8 mouse cellular contexts compared by ENCODE assay signal in genomic region chr8:122697181-122697581, GRCm38 (mm10). TPM values are rescaled to one million over a fixed set of nuclear protein-coding genes. Genes with fewer than 3 reads are reported as not detected.
A peak's percentile ranks its signal among the peaks of the same experiment; 100 is the strongest.
DNase-seq lines count a peak whose midpoint lies in the region; ATAC-seq lines count a peak whose summit lies in the region.

No protein-coding gene starts in this region.

- H3K4me2 ChIP-seq in midbrain, embryonic 11.5 days = no peak overlapping the region
- no peak overlapping the region for H3K4me2 ChIP-seq in midbrain, embryonic 16.5 days (ENCODE audit: low read length)
- peak overlapping the region; percentile 38; the same call in 1 of the 2 replicates for H3K4me2 ChIP-seq in kidney, embryonic 16.5 days (replicated peaks; ENCODE audit: low read depth, low read length)

- ATAC-seq in cerebellum, adult (ENCODE audit: insufficient number of reproducible peaks, low FRiP score, low TSS enrichment) = no peak
- ATAC-seq in midbrain, embryonic 11.5 days (ENCODE audit: low FRiP score) = no peak
- no peak for ATAC-seq in midbrain, embryonic 16.5 days
- no peak for ATAC-seq in kidney, embryonic 16.5 days (ENCODE audit: low FRiP score, low TSS enrichment)

- no peaks in the 10 kb centered on the region for H3K9me3 ChIP-seq in midbrain, embryonic 11.5 days (ENCODE audit: control insufficient read depth, low read length)
- no peaks in the 10 kb centered on the region for H3K9me3 ChIP-seq in midbrain, embryonic 16.5 days (replicated peaks; ENCODE audit: control insufficient read depth, low read length, poor library complexity, severe bottlenecking)
- H3K9me3 ChIP-seq in kidney, embryonic 16.5 days (ENCODE audit: low read length) = no peaks in the 10 kb centered on the region

- H3K4me3 ChIP-seq in midbrain, embryonic 11.5 days (ENCODE audit: low read depth, low read length) = no peak overlapping the region
- no peak overlapping the region for H3K4me3 ChIP-seq in midbrain, embryonic 16.5 days (ENCODE audit: low read depth, low read length)
- H3K4me3 ChIP-seq in kidney, embryonic 16.5 days (ENCODE audit: low read length) = no peak overlapping the region

- peak; percentile 63 to 75 for DNase-seq in cerebellum, adult 18-20 months
- DNase-seq in midbrain, embryonic 11.5 days (ENCODE audit: low spot score, missing footprints) = peak; percentile 83
- DNase-seq in cerebellum, adult 8-10 months = peak; percentile 68
- peak; percentile 71 to 87 for DNase-seq in spleen, postnatal 4 days (ENCODE audit: low spot score in 2 of 2)
- DNase-seq in urinary bladder, postnatal 4 days (ENCODE audit: low spot score in 2 of 2) = no peak

- 95% methylated on average over 3 of the region's 3 CpGs for WGBS in midbrain, embryonic 11.5 days
- WGBS in midbrain, embryonic 16.5 days = 82% methylated on average over 3 of the region's 3 CpGs
- WGBS in kidney, embryonic 16.5 days = 78% methylated on average over 3 of the region's 3 CpGs

- no peak overlapping the region for H3K27ac ChIP-seq in midbrain, embryonic 11.5 days (ENCODE audit: low read depth, low read length)
- H3K27ac ChIP-seq in midbrain, embryonic 16.5 days (ENCODE audit: low read length) = no peak overlapping the region
- no peak overlapping the region for H3K27ac ChIP-seq in kidney, embryonic 16.5 days (ENCODE audit: low read length)

- no peaks in the 10 kb centered on the region for H3K27me3 ChIP-seq in midbrain, embryonic 11.5 days (ENCODE audit: control insufficient read depth, insufficient read depth, low read length)
- H3K27me3 ChIP-seq in midbrain, embryonic 16.5 days (ENCODE audit: control insufficient read depth, insufficient read depth, low read depth, low read length) = no peaks in the 10 kb centered on the region
- H3K27me3 ChIP-seq in kidney, embryonic 16.5 days (ENCODE audit: insufficient read depth, low read length) = no peaks in the 10 kb centered on the region

- 0 out of 2 replicates have a peak, but pooled peaks cover 3% of the 10 kb centered on the region for H3K4me1 ChIP-seq in midbrain, embryonic 11.5 days (ENCODE audit: control insufficient read depth, insufficient read depth, low read length)
- no peaks in the 10 kb centered on the region for H3K4me1 ChIP-seq in midbrain, embryonic 16.5 days (ENCODE audit: control insufficient read depth, insufficient read depth, low read length)
- peaks cover 5% of the 10 kb centered on the region; the same call in 1 of the 2 replicates for H3K4me1 ChIP-seq in kidney, embryonic 16.5 days (ENCODE audit: insufficient read depth, low read length)

- H3K36me3 ChIP-seq in midbrain, embryonic 11.5 days (ENCODE audit: control insufficient read depth, insufficient read depth, low read length) = no peaks in the 10 kb centered on the region
- no peaks in the 10 kb centered on the region for H3K36me3 ChIP-seq in midbrain, embryonic 16.5 days (ENCODE audit: control insufficient read depth, insufficient read depth, low read length)
- no peaks in the 10 kb centered on the region for H3K36me3 ChIP-seq in kidney, embryonic 16.5 days (ENCODE audit: insufficient read depth, low read length)

- H3K9ac ChIP-seq in midbrain, embryonic 11.5 days (ENCODE audit: low read length) = no peak overlapping the region
- H3K9ac ChIP-seq in midbrain, embryonic 16.5 days (ENCODE audit: low read depth, low read length) = no peak overlapping the region
- no peak overlapping the region for H3K9ac ChIP-seq in kidney, embryonic 16.5 days (replicated peaks; ENCODE audit: low read length)

RNA-seq across cellular contexts. Expression of gene Cbfa2t3, which starts 1.7 kb away (rescaled TPM):
- polyA plus RNA-seq in midbrain, embryonic 11.5 days (2014; fragmentation: Nextera tagmentation; extraction: Ambion mirVana) = 6.1 and 6.4 TPM in 2 replicates
- 17.7 and 17.9 TPM in 2 replicates for polyA plus RNA-seq in midbrain, embryonic 16.5 days (2015; fragmentation: Nextera tagmentation; extraction: Ambion mirVana)
- polyA plus RNA-seq in kidney, embryonic 16.5 days (2015; fragmentation: Nextera tagmentation; extraction: Ambion mirVana) = 3.5 and 4.5 TPM in 2 replicates

Comparison
In these comparisons a context has a peak if more than half of its experiments do, and no peak if none do; other contexts are left out.
1. DNase-seq: peak in cerebellum, adult 18-20 months (2 of 2), midbrain, embryonic 11.5 days (single experiment), cerebellum, adult 8-10 months (single experiment) and spleen, postnatal 4 days (2 of 2); none in urinary bladder, postnatal 4 days (0 of 2).